8 mouse cellular contexts compared by ENCODE assay signal in genomic region chr8:90869920-90870777, GRCm38 (mm10). TPM values are rescaled to one million over a fixed set of nuclear protein-coding genes. Genes with fewer than 3 reads are reported as not detected.
A peak's percentile ranks its signal among the peaks of the same experiment; 100 is the strongest.
DNase-seq lines count a peak whose midpoint lies in the region; ATAC-seq and TF ChIP-seq lines count a peak whose summit lies in the region.

No protein-coding gene starts in this region.

- H3K27ac ChIP-seq in kidney, adult 2 months (ENCODE audit: insufficient read depth, low read depth, low read length): peak overlapping the region; percentile 29
- peak overlapping the region; percentile 92 for H3K27ac ChIP-seq in limb, embryonic 15.5 days
- peak overlapping the region; percentile 84 for H3K27ac ChIP-seq in olfactory bulb, adult 2 months (ENCODE audit: insufficient read depth, low read depth, low read length)

- H3K9ac ChIP-seq in limb, embryonic 15.5 days: no peak overlapping the region

- peak; percentile 85 for DNase-seq in Muller cell, postnatal 12 days (ENCODE audit: inconsistent ontology term)
- peak; percentile 49 for DNase-seq in cerebellum, adult 9-11 months
- peak; percentile 37 to 48 for DNase-seq in frontal cortex, postnatal 14 days (ENCODE audit: low spot score in 2 of 2)
- DNase-seq in kidney, adult 2 months: peak; percentile 61
- DNase-seq in urinary bladder, postnatal 25 days (ENCODE audit: low spot score): no peak

- H3K4me3 ChIP-seq in kidney, adult 2 months (ENCODE audit: insufficient read depth, low read depth, low read length): no peak overlapping the region
- peak overlapping the region; percentile 9; the same call in 1 of the 2 replicates for H3K4me3 ChIP-seq in limb, embryonic 15.5 days
- 0 out of 2 replicates have a peak overlapping the region, but pooled peaks have one; percentile 1 for H3K4me3 ChIP-seq in olfactory bulb, adult 2 months (ENCODE audit: insufficient read depth, low read depth, low read length)

- no peak for TF ChIP-seq POLR2A in kidney, adult 2 months (IDR thresholded peaks at IDR 0.05; ENCODE audit: low read depth, low read length)
- no peak for TF ChIP-seq POLR2A in olfactory bulb, adult 2 months (IDR thresholded peaks at IDR 0.05; ENCODE audit: insufficient read depth, low read depth, low read length)

- peaks cover 10% of the 10 kb centered on the region for H3K4me1 ChIP-seq in kidney, adult 2 months (ENCODE audit: control insufficient read depth, insufficient read depth, low read length)
- H3K4me1 ChIP-seq in limb, embryonic 15.5 days: peaks cover 34% of the 10 kb centered on the region
- H3K4me1 ChIP-seq in olfactory bulb, adult 2 months (ENCODE audit: control insufficient read depth, insufficient read depth, low read length): peaks cover 29% of the 10 kb centered on the region

- TF ChIP-seq CTCF in kidney, adult 2 months (conservative IDR thresholded peaks at IDR 0.05; ENCODE audit: insufficient read depth, insufficient read length, low read depth, low read length): no peak
- TF ChIP-seq CTCF in olfactory bulb, adult 2 months (IDR thresholded peaks at IDR 0.05; ENCODE audit: insufficient read depth, low read depth, low read length): no peak

- H3K36me3 ChIP-seq in kidney, adult 2 months (ENCODE audit: control insufficient read depth, insufficient read depth, low read length): no peaks in the 10 kb centered on the region
- H3K36me3 ChIP-seq in limb, embryonic 15.5 days: no peaks in the 10 kb centered on the region

- H3K9me3 ChIP-seq in limb, embryonic 15.5 days: no peaks in the 10 kb centered on the region

- no peaks in the 10 kb centered on the region for H3K27me3 ChIP-seq in kidney, adult 2 months (replicated peaks; ENCODE audit: control insufficient read depth, insufficient read depth, low read length)
- no peaks in the 10 kb centered on the region for H3K27me3 ChIP-seq in limb, embryonic 15.5 days

- 0 out of 2 replicates have a peak, but pooled peaks have one; percentile 32 for ATAC-seq in limb, embryonic 15.5 days (ENCODE audit: insufficient number of reproducible peaks, low FRiP score, low TSS enrichment, low read depth)
- ATAC-seq in erythroblast, adult 5-6 weeks (replicated peaks; ENCODE audit: low FRiP score, poor library complexity, severe bottlenecking): no peak

- H3K4me2 ChIP-seq in limb, embryonic 15.5 days: peak overlapping the region; percentile 40

- 31% methylated on average over 22 of the region's 22 CpGs for WGBS in kidney, adult 2 months
- 15% methylated on average over 22 of the region's 22 CpGs for WGBS in limb, embryonic 15.5 days
- WGBS in olfactory bulb, adult 2 months: 6% methylated on average over 22 of the region's 22 CpGs

RNA-seq across cellular contexts. Expression of gene Chd9, which starts 42.0 kb away (rescaled TPM):
- 224 and 271 TPM in 2 replicates for polyA plus RNA-seq in kidney, adult 2 months (2012; rRNA removed)
- polyA plus RNA-seq in limb, embryonic 15.5 days (2015; fragmentation: Nextera tagmentation; extraction: Ambion mirVana): 127 and 128 TPM in 2 replicates
- polyA plus RNA-seq in olfactory bulb, adult 2 months (2012; ENCODE audit: insufficient read depth, insufficient read length, low replicate concordance, missing spikeins): 52.6 TPM in 1 of 2 replicates, not detected in the other
- 47.5 and 64.2 TPM in 2 replicates for total RNA-seq in erythroblast, adult 5-6 weeks (2015; ENCODE audit: low replicate concordance)
- total RNA-seq in erythroblast, adult 5-6 weeks (2017; ENCODE audit: low replicate concordance): 49.6 and 56.0 TPM in 2 replicates

RNA-seq across cellular contexts. Expression of gene Gm19935, which starts 53.0 kb away (rescaled TPM):
- polyA plus RNA-seq in kidney, adult 2 months (2012; rRNA removed): 0.16 and 0.24 TPM in 2 replicates
- not detected in 2 replicates for polyA plus RNA-seq in limb, embryonic 15.5 days (2015; fragmentation: Nextera tagmentation; extraction: Ambion mirVana)
- not detected in 2 replicates for polyA plus RNA-seq in olfactory bulb, adult 2 months (2012; ENCODE audit: insufficient read depth, insufficient read length, low replicate concordance, missing spikeins)
- not detected in 2 replicates for total RNA-seq in erythroblast, adult 5-6 weeks (2015; ENCODE audit: low replicate concordance)
- not detected in 2 replicates for total RNA-seq in erythroblast, adult 5-6 weeks (2017; ENCODE audit: low replicate concordance)

Comparison
In these comparisons a context has a peak if more than half of its experiments do, and no peak if none do; other contexts are left out.
1. H3K27ac ChIP-seq: peak in every context shown above with its lines; median percentile 92 in limb, embryonic 15.5 days; 84 in olfactory bulb, adult 2 months; 29 in kidney, adult 2 months.